Mouse (Mus musculus) forebrain, embryonic 14.5 days (tissue): ENCODE measurements at regions not wholly inside any gene's neighbourhood (a gene's known extent, or its start where the extent isn't known, plus 50 kb on each side); places are given as distances from the start of the nearest gene placed in this dataset.

Source experiments
- ATAC-seq: fragments of 200-750 bp; cut with Nextera tagmentation; 2 replicates; pipeline ENCODE4 v1.8.0; 2017; ENCODE audit warnings: mild to moderate bottlenecking, moderate library complexity
- DNase-seq: peaks from one replicate; pipeline ENCODE4 v3.0.0-alpha.2; 2015; ENCODE audit warnings: low spot score
- H3K27ac ChIP-seq: fragments of 300-500 bp; sonication (generic); 2 replicates; pipeline ENCODE4 v1.5.1; 2014; ENCODE audit warnings: low read depth, mild to moderate bottlenecking, control low read depth, low read length, moderate library complexity
- H3K27me3 ChIP-seq: fragments of 300-500 bp; sonication (generic); replicated peaks from 2 replicates; pipeline ENCODE4 v1.6.1; 2014; ENCODE audit warnings: low read length, control low read depth, mixed read lengths; ENCODE audit not compliant: control insufficient read depth, insufficient read depth
- H3K36me3 ChIP-seq: fragments of 300-500 bp; sonication (generic); 2 replicates; pipeline ENCODE4 v1.6.1; 2014; ENCODE audit warnings: low read length, control low read depth; ENCODE audit not compliant: control insufficient read depth, insufficient read depth
- H3K4me1 ChIP-seq: fragments of 300-500 bp; sonication (generic); 2 replicates; pipeline ENCODE4 v1.6.1; 2014; ENCODE audit warnings: antibody characterized with exemption, low read length, control low read depth; ENCODE audit not compliant: control insufficient read depth, insufficient read depth
- H3K4me2 ChIP-seq: fragments of 300-500 bp; sonication (generic); 2 replicates; pipeline ENCODE4 v1.6.1; 2014; ENCODE audit warnings: mild to moderate bottlenecking, control low read depth, low read length
- H3K4me3 ChIP-seq: fragments of 300-500 bp; sonication (generic); 2 replicates; pipeline ENCODE4 v1.5.1; 2014; ENCODE audit warnings: low read depth, low read length, control low read depth
- H3K9ac ChIP-seq: fragments of 300-500 bp; sonication (generic); 2 replicates; pipeline ENCODE4 v1.6.1; 2014; ENCODE audit warnings: mild to moderate bottlenecking, low read length, control low read depth, moderate library complexity
- H3K9me3 ChIP-seq: fragments of 300-500 bp; sonication (generic); replicated peaks from 2 replicates; pipeline ENCODE4 v1.6.1; 2016; ENCODE audit warnings: low read length, control low read depth, mixed read lengths; ENCODE audit not compliant: control insufficient read depth
- WGBS: fragments of 180-500 bp; shearing (Covaris S2); extraction: QIAGEN DNeasy Blood & Tissue Kit; methylation state at CpG from one replicate; pipeline ENCODE4 v1.1.7; 2014; 5-methylcytosine and 5-hydroxymethylcytosine counted together

DNA sequence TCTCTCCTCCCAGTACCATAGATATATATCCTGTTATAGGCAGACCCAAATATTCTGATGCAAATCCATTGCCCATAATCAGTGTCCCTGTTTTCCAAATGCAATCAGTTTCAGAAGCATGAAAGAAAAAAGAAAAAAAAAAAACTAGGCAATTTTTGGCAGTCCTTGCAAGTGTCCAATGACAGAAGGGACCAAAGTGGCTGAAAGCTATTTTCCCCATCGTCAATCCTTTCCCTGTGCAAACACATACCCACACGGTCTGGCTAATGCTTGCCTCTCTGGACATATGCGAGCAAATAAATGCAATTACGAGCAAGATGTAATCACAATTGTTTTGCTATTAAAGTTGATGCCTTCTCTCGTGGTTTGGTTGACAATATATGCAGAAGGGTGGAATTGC is 288.9 kb upstream of the Dynlrb2 start:
- Histone ChIP-seq H3K4me2 (no peak overlapping the region), H3K4me1 (no peaks in the 10 kb centered on the region), H3K27ac (no peak overlapping the region), H3K4me3 (no peak overlapping the region), H3K9ac (no peak overlapping the region), H3K9me3 (no peaks in the 10 kb centered on the region), H3K27me3 (no peaks in the 10 kb centered on the region), H3K36me3 (no peaks in the 10 kb centered on the region)
- no peak for ATAC-seq
- no peak for DNase-seq
- WGBS: 76% methylated on average over 5 of the region's 5 CpGs

DNA sequence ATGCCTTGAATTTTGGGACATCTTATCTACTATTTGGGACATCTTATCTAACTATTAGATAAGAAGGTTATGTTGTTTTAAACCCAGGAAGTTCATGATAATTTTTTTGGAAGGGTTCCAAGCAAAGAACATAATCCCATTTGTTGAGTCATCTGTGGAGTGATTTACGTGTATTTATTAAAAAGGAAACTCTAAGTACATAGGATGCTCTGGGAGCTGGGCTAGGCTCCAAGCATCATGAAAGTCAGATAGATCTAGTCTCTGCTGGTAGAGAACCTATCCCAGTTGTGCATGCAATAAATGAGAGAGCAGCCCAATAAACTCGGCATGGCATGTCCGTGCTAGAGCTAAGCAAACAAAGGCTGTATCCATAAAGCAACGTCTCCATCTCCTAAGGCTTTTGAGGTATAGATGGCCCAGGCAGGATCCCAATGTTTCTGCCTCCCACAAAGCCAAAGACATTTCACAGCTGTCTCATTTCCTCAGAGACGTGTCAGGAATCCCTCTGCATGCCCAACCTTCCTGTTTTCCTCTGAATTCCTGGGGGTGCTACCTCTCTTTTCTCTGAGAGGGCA is 289.4 kb upstream of the Dynlrb2 start:
- WGBS: 76% methylated on average over 5 of the region's 5 CpGs
- no peaks in the 10 kb centered on the region for H3K36me3 ChIP-seq
- ATAC-seq (no peak), DNase-seq (no peak)
- no peaks in the 10 kb centered on the region for H3K27me3 ChIP-seq
- no peak overlapping the region for H3K4me2 ChIP-seq
- H3K27ac ChIP-seq: no peak overlapping the region
- no peaks in the 10 kb centered on the region for H3K4me1 ChIP-seq
- H3K4me3 ChIP-seq: no peak overlapping the region
- no peaks in the 10 kb centered on the region for H3K9me3 ChIP-seq
- no peak overlapping the region for H3K9ac ChIP-seq

DNA sequence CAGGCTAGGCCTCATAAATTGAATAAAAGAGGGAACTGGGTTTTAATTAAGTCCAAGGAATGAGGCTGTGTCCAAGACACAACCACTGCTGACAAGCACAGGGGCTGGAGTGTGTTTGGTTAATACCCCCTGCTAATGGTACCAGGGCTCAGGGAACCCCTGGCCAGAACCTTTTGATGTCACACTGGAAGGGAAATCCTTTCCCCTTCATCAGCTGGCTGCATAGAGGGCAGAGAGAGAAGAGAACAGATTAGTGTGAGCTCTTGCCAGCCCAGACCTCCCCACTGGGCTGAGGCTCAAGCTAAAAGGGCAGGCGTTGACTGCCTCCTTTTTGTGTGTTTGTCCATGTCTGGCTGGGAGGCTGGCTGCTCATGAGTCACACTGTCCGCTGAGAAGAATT is 301.1 kb upstream of the Dynlrb2 start:
- WGBS: 9% methylated on average over 2 of the region's 2 CpGs
- H3K4me2 ChIP-seq: no peak overlapping the region
- no peak overlapping the region for H3K9ac ChIP-seq
- H3K9me3 ChIP-seq: no peaks in the 10 kb centered on the region; the same call in 1 of the 2 replicates
- no peaks in the 10 kb centered on the region for H3K27me3 ChIP-seq
- no peak overlapping the region for H3K4me3 ChIP-seq
- ATAC-seq (peak; percentile 88), DNase-seq (peak; percentile 79)
- H3K4me1 ChIP-seq: peaks cover 4% of the 10 kb centered on the region; the same call in 1 of the 2 replicates
- no peak overlapping the region for H3K27ac ChIP-seq
- H3K36me3 ChIP-seq: no peaks in the 10 kb centered on the region

DNA sequence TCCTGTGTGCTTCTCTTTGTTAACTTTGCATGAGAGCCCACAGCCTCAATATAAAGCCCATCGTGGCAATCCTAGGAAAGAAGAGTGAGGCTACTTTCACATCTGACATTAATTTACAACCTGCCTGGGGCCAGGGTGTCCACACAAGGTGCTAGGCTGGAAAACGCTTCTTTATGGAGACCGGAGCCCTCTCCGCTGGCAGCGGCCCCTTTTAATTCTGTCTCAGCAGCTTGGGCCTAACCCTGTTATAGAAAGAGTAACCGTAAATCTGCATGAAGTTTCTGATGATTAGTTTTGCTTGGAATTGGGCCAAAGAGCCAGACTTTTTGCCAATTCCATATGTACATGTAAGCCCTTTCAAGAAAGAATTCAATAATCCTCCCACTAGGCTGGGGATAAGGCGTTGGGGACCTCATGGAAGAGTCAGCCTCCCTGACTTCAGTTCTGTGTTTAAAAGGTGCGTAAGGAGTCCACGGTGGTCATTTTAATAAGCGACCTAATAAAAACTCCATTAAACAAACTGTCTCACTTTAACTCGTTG is 304.2 kb upstream of the Dynlrb2 start:
- Histone ChIP-seq H3K36me3 (no peaks in the 10 kb centered on the region), H3K9me3 (no peaks in the 10 kb centered on the region), H3K27me3 (no peaks in the 10 kb centered on the region), H3K27ac (no peak overlapping the region), H3K4me2 (no peak overlapping the region), H3K4me1 (peaks cover 4% of the 10 kb centered on the region; the same call in 1 of the 2 replicates), H3K9ac (no peak overlapping the region), H3K4me3 (no peak overlapping the region)
- ATAC-seq: no peak
- 64% methylated on average over 11 of the region's 11 CpGs for WGBS
- DNase-seq: peak; percentile 50

DNA sequence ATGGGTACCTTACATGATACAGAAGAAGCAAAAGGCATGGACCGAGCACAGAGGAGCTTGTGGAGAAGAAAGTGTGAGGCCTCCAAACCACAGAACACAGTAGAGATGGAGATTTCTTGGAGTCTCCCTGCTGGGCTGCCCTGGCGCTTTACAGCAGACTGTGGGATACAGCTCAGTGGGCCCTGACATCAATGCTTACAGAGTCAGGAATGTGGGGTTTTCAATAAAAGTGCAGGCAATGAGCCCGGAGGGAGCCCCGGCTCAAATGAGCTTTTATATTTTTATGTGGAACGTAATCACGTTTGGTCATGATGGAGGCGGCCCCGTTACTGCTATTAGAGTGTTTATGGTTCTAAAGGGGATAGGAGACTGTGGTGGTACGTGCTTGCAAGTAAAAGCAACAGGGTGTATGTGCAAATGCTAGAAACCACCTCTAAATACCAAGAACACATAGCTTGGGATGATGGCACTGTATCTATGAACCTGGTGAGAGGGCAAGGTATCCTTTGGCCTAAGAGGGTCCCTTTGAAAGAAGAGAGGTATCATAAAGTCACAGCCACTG is 308.1 kb upstream of the Dynlrb2 start:
- H3K27me3 ChIP-seq: no peaks in the 10 kb centered on the region

DNA sequence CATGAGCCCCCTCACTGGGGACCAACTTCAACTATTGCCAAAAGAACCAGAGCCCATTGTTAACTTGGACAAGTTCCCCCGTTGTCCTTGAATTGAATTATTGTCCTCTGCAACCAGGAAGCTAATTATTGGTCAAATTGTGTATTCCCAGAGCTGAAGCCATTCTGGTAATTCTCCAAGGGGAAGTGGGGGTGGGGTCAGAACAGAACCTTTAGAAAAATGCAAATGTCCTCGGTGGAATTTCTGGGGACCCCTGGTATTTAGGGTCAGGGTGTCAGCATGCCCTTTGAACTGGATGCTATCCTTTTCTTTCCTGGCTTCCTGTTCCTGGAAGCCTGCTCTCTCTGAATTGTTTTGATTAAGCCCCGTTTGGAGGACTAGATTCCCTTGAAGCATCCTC is 312.7 kb upstream of the Dynlrb2 start:
- H3K36me3 ChIP-seq: no peaks in the 10 kb centered on the region
- no peaks in the 10 kb centered on the region for H3K9me3 ChIP-seq
- H3K4me2 ChIP-seq: no peak overlapping the region
- no peak overlapping the region for H3K27ac ChIP-seq
- H3K4me3 ChIP-seq: no peak overlapping the region
- DNase-seq (no peak), ATAC-seq (no peak)
- H3K4me1 ChIP-seq: 0 out of 2 replicates have a peak, but pooled peaks cover 5% of the 10 kb centered on the region
- no peak overlapping the region for H3K9ac ChIP-seq
- WGBS: 19% methylated on average over 3 of the region's 3 CpGs
- H3K27me3 ChIP-seq: no peaks in the 10 kb centered on the region

More for the DNA sequence above, 308.1 kb upstream of the Dynlrb2 start:
- no peak overlapping the region for H3K9ac ChIP-seq
- no peak for DNase-seq
- WGBS: 86% methylated on average over 9 of the region's 9 CpGs
- no peaks in the 10 kb centered on the region for H3K36me3 ChIP-seq
- H3K4me2 ChIP-seq: no peak overlapping the region
- ATAC-seq: no peak
- 0 out of 2 replicates have a peak, but pooled peaks cover 5% of the 10 kb centered on the region for H3K4me1 ChIP-seq
- H3K27ac ChIP-seq: no peak overlapping the region
- no peak overlapping the region for H3K4me3 ChIP-seq
- H3K9me3 ChIP-seq: no peaks in the 10 kb centered on the region

DNA sequence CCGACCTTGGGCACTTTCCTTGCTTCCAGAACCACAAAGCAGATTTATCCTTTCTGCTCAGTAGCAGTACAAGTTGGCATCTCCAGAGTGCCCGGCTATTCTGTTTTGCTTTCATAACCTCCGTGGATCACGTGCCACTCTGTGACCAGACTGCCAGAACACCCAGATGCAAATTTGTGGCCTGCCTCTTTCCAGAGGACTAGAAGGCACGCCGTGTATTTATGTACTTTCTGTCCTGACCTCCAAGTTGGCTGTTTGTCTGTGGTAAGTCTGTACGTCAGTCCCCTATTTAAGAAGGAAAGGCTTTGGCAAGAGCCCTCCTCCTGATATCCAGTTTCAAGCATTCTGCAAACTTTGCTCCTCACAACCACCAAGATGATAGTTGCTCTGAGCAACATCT is 319.6 kb upstream of the Dynlrb2 start:
- no peak for ATAC-seq
- WGBS: 95% methylated on average over 7 of the region's 7 CpGs

DNA sequence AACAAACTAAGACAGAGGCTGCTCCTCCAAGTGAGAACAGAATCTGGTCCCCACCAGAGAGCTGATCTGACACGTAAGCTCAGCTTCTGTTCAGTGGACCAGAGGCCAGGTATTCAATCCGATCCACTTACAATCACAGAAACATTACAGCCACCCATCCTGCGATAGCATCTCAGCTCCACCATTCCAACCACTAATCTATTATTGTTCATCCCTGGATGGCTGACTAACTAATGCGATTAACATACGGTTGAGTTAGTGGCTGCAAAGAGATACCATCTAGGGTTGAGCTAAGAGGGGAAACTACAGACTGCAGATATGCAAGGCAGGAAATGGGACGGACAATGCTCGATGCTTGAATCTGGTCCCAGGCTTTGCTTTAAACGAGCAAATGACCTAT is 320.5 kb upstream of the Dynlrb2 start:
- no peaks in the 10 kb centered on the region for H3K4me1 ChIP-seq
- no peak overlapping the region for H3K27ac ChIP-seq
- no peak overlapping the region for H3K9ac ChIP-seq
- ATAC-seq: no peak
- no peaks in the 10 kb centered on the region for H3K9me3 ChIP-seq
- H3K4me2 ChIP-seq: no peak overlapping the region
- 60% methylated on average over 8 of the region's 8 CpGs for WGBS
- no peaks in the 10 kb centered on the region for H3K27me3 ChIP-seq
- no peak for DNase-seq
- H3K36me3 ChIP-seq: no peaks in the 10 kb centered on the region
- no peak overlapping the region for H3K4me3 ChIP-seq

More for the DNA sequence above, 319.6 kb upstream of the Dynlrb2 start:
- Histone ChIP-seq H3K9me3 (no peaks in the 10 kb centered on the region), H3K9ac (no peak overlapping the region), H3K4me2 (no peak overlapping the region), H3K27me3 (no peaks in the 10 kb centered on the region), H3K4me1 (no peaks in the 10 kb centered on the region), H3K36me3 (no peaks in the 10 kb centered on the region), H3K4me3 (no peak overlapping the region), H3K27ac (no peak overlapping the region)
- no peak for DNase-seq

DNA sequence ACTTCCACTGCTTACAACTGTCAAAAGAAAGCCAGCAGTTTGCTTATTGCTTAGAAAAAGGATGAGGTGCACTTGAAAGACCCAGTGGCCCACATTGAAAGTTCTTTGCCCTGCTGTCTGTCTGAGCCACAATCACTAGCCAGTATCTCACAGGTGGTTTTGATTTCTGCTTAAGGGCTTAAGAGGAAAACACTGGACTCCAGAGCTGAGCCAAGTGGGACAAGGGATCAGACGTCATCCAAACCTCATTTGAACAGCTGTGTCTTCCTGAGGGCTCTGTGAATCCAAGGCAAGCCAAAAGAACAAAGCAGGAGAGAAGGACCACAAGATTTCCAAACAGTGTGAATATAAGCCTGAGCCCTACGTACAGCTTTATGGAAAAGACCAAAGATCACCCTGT is 326.8 kb upstream of the Dynlrb2 start:
- ATAC-seq (no peak), DNase-seq (no peak)
- Histone ChIP-seq H3K9ac (no peak overlapping the region), H3K4me1 (no peaks in the 10 kb centered on the region), H3K9me3 (no peaks in the 10 kb centered on the region), H3K27ac (no peak overlapping the region), H3K27me3 (no peaks in the 10 kb centered on the region), H3K4me2 (no peak overlapping the region), H3K36me3 (no peaks in the 10 kb centered on the region), H3K4me3 (no peak overlapping the region)
- WGBS: 84% methylated on average over 2 of the region's 2 CpGs
